Mouse (Mus musculus) thymus, adult 2 months (tissue): ENCODE measurements around the gene Robo1.

Source experiments
- CTCF ChIP-seq: fragments of 200-500 bp; IDR thresholded peaks from 2 replicates; pipeline ENCODE4 v1.5.1; 2012; ENCODE audit warnings: mild to moderate bottlenecking, control low read depth, low read length, moderate library complexity, borderline replicate concordance; ENCODE audit not compliant: control insufficient read depth, poor library complexity, insufficient read depth; ENCODE audit errors: extremely low read depth
- POLR2A ChIP-seq: fragments of 200-500 bp; IDR thresholded peaks from 2 replicates; pipeline ENCODE4 v1.6.1; 2012; ENCODE audit warnings: mild to moderate bottlenecking, low read length, control low read depth, moderate library complexity; ENCODE audit not compliant: control insufficient read depth, poor library complexity, insufficient read depth; ENCODE audit errors: extremely low read depth

- TF ChIP-seq CTCF (no peak), POLR2A (no peak)
Measured at GRCm38 (mm10) chr16:72800121-72800749, 492.1 kb downstream of the Robo1 start.
